Mouse (Mus musculus) hematopoietic stem cell, adult 5-6 weeks (primary cell): ENCODE measurements around the gene Tmx4. TPM values are rescaled to one million over a fixed set of nuclear protein-coding genes. Genes with fewer than 3 reads are reported as not detected.
A peak's percentile ranks its signal among the peaks of the same experiment; 100 is the strongest.

Experiments
- ATAC-seq, 2 experiments: fragments of 125-278 bp in 1 of 2; replicated peaks in 1 of 2; 2 replicates each; pipeline ENCODE4 v1.8.0; 2016 to 2017; ENCODE audit warnings: inconsistent platforms in 2 of 2, mild to moderate bottlenecking in 2 of 2, moderate number of reproducible peaks in 2 of 2, low read depth in 1 of 2, moderate TSS enrichment in 1 of 2; ENCODE audit not compliant: low FRiP score in 2 of 2, poor library complexity in 2 of 2, severe bottlenecking in 2 of 2, insufficient read depth in 1 of 2, low TSS enrichment in 1 of 2
- total RNA-seq: library from RNA; stranded (forward); fragments of 172-1452, 232-1000 nt; gene quantifications from 2 replicates; pipeline ENCODE4 v1.2.3, GENCODE M21; 2017

Tmx4 gene
- 65.2 and 82.1 TPM in 2 replicates for total RNA-seq

GRCm38 (mm10) chr2:134643514-134644300 lies at the start of gene Tmx4:
Gene Tmx4, minus strand, starts transcription at chr2:134644145.
- ATAC-seq = peak; percentile 97 to 98

GRCm38 (mm10) chr2:134692125-134692524 lies 48.2 kb upstream of the Tmx4 start:
- ATAC-seq = peak in 1 of 2 experiments; percentile 80; a peak in 1 of 4 replicates

- peak; percentile 37 to 56; a peak in 1 of 4 replicates for ATAC-seq
Measured at GRCm38 (mm10) chr2:134691055-134691454, 47.1 kb upstream of the Tmx4 start.

- no peak for ATAC-seq
Measured at GRCm38 (mm10) chr2:134682326-134682725, 38.4 kb upstream of the Tmx4 start.

DNA sequence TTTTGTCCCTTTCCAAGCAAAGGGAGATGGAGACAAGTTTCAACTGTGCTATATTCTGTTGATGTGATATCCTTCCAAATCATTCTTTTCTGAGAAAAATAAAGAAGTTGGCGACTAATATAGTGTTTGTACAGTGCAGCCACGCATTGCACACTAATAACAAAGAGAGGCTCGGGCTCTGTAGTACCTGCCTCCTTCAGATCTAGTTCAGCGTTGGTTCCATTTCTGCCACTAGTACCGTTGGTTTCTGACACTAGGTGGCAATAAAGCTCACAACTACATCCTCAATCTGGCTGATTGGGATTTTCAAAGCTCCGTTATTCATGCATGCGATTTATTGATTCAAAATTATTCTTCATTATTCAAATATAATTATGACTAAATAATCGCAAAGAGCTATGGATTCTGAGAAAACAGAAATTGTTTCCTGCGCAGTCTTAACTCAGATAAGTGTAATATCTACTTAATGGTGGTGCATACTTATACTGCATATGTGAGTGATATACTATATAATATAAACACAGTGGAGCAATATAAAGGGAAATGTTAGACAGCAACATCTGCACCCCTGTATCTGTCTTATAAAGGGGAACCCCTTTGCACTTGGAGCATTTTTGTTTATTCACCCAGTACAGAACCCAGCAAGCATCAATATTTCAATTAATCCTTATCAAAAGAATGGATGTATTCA lies 37.5 kb upstream of the Tmx4 start:
- ATAC-seq = peak; percentile 81 to 95; a peak in 3 of 4 replicates

DNA sequence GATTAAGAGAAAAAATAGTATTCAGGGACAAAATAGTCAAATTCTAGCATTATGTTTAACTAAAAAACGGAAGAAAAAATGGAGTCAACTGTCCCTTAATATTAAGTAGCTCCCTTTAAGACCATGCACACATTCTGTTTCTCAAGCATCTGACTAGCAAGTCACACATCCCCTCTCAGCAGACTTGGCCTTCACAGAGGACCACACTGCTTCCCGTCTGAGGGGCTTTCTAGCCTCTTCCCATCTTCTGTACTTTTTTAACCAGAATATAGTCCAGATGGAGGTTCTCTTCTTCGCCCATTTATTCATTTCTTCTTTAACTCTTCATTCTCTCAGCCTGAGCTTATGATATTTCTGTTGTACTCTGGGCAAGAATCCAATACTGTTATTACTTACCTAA lies 35.6 kb upstream of the Tmx4 start:
- ATAC-seq = no peak

GRCm38 (mm10) chr2:134675465-134675864 lies 31.5 kb upstream of the Tmx4 start:
- ATAC-seq = 0 out of 4 replicates have a peak, but pooled peaks of 1 of the 2 experiments have one; percentile 32

DNA sequence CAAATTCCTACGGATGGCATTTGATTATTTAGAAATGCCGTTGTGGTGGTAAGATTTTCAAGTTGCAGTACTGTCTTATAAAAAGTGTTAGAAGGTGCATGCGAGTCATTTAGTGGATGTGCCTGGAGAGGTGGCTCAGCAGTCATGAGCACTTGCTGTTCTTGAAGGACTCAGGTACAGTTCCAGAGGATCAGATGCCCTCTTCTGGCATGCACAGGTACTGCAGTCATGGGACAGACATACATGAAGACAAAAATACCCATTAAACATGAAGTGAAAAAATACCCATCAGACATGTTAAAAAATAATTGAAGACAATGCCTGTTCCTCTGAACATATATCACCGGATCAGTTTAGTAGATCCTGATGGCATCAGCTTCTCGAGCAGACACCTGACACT lies 29.7 kb upstream of the Tmx4 start:
- peak; percentile 42 to 74; a peak in 2 of 4 replicates for ATAC-seq

GRCm38 (mm10) chr2:134656477-134656876 lies 12.5 kb upstream of the Tmx4 start:
- ATAC-seq = no peak

DNA sequence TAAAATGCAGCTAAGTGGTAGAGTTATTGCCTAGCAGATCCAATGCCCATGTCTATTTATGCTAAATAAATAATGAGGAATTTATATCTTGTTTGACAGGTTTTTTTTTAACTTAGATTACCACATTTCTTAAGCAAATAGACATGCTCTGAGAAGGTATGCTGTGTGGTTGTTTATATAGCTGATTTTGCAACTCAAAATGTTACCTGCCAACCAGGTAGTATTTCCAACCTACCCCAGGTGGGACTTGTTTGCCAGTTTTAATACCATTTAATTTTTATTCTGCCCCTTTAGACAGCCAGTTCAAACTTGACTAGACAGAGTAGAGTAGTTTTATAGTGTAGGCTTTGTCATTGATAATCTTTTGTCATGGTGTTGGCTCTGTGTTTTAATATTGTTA lies 10.7 kb upstream of the Tmx4 start:
- no peak for ATAC-seq

DNA sequence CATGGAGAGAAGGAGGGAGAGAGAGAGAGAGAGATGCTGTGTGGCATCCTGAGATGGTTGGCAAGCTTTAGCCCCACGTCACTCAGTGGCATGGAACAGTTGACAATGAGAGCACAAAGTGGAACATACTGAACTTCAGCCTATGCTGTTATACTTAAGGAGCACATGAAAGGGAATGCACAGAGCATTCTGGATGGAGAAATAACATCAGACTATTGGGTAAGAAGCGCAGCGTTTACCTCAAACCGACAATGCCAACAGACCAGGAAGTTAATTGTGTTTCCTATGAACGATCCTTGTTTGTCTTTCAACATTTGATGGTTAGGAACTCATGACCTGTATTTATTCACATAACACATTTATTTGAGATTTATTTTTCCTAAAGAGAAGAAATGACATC lies 8.8 kb upstream of the Tmx4 start:
- ATAC-seq = peak in 1 of 2 experiments; percentile 72; a peak in 2 of 4 replicates

DNA sequence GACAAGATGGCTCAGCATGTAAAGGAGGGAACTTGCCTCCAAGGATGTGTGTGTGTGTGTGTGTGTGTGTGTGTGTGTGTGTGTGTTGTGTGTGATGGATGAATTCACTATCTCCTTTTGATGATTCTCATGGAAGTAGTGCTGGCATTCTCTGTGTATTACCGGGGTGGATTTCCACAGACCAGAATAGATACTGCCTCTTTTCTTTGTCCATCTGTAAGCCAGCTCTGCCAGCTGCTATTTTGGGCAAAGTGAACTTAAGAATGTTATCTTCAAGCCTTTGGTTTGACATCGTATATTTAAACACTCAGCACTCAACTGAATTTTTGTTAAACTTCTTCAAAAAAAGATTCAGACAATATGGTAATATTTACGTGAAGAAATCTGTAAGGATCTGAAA lies 5.1 kb upstream of the Tmx4 start:
- ATAC-seq = no peak

DNA sequence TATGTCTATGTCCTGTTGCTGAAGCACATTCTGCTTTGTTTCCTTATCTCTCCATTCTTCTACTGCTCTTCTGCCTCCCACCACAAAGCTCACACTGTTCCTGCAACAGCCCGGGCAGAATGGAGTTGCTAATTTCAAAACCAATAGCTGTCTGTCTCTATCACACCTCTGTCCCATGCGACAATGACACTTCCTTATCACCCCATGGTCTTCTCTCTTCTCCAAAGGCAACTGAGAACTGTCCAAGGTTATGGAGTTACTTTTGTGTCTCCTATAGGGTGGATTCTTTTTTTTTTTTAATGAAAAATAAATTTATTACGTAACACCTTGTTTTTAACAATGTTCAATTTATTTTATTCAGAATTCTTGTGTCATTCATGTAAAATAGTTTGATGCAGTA lies 1.8 kb upstream of the Tmx4 start:
- ATAC-seq = no peak

DNA sequence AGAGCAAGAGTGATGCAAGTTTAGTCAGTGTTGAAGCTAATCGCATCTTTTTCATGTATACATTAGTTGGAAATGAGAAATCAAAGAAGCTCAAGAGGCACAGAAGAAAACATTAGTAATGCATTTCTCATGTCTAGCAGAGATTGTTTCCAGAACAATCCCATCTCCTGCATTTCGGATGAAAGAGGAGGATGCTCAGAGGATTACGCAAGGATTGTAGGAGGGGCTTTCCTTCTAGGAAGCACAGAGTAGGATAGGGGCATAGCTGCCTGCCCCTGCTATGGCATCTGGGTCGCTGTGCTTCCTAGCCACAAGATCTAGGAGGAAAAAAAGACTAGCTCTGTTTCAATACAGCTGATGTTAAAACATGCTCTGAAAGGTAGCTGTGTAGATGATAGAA lies 1.2 kb upstream of the Tmx4 start:
- ATAC-seq = no peak

DNA sequence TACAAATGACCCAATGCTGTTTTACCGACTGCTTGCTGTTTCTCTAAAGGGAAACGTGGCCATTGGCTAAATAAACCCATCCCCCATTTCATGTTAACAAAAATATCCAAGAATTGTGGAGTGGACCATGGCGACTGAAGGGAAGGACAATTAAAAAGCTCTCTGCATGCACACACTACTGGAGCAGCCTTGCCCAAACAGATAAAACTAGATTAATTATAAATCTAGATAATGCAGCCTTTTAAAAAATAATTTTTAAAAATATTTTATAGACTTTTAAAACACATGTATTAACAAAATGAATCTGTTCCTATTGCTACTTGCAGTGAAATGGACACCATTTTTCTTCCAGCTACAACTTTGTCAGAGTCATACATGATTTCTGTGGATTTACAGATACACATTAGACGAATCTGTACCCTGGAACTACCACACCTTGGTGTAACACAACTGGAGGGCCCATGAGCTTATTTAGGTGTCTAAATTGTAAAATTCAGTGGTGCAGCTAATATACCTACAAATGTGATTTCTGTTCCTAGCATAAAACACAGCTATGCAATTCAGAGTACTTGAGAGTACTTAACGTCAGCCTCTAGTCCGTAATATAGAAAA lies 462 bp upstream of the Tmx4 start:
- ATAC-seq = no peak

DNA sequence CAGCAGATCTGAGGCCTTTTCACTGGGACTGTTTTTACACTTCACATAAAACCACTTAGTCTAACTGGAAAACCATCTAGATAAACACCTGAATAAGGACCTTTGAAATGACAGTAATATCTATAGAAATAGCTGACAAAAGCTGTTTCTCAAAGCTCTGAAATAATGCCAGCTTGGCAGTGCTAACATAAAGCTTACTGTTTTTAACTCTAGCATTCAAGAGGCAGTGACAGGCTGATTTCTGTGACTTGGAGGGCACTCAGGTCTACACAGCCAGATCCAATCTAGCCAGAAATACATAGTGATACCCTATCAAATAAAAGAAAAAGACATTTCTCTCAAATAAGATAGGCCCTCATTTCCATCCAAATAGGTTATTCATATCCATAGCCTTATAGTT lies 1.6 kb downstream of the Tmx4 start:
- ATAC-seq = no peak

GRCm38 (mm10) chr2:134641372-134641771 lies 2.6 kb downstream of the Tmx4 start:
- ATAC-seq = no peak

DNA sequence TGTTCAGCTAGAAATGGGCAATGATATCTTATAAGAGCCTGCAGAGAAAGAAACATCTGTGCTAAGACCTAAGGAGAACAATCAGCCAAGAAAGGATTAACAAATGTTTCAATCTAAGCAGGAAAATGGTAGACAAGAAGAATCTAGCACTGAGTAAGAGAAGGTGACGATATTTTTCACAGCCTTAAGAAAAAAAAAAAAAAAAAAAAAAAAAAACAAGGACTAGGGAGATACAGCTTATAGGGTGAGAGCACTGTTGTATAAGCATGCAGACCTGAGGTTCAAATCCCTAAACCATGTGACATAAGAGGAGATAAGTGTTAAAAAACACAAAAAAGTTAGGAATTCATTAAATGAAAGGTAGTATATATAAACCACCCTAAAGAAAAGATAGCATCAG lies 3.5 kb downstream of the Tmx4 start:
- no peak for ATAC-seq
